Mouse (Mus musculus): ENCODE data around the gene Kalrn.
A peak's percentile ranks its signal among the peaks of the same experiment; 100 is the strongest.

The Kalrn gene

DNA sequence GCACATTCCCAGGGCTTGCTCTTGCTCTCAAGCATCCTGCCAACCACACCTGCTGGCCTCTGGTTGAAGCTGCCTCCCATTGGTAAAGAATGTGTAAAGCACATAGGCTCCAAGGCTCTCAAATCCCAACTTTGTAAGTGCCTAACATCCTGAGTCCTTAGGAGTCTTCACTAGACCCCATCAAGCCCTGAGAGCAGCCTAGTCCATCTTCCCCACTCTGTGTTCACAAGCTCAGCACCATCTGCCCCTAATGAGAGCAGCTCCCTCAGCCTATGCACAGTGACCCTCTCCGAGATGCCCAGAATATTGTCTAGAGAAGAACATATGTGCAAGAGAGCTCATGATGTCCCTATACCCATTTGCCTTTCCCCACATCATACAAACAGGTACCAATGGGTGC lies 78.6 kb downstream of the Kalrn start:
- DNase-seq: no peak

DNA sequence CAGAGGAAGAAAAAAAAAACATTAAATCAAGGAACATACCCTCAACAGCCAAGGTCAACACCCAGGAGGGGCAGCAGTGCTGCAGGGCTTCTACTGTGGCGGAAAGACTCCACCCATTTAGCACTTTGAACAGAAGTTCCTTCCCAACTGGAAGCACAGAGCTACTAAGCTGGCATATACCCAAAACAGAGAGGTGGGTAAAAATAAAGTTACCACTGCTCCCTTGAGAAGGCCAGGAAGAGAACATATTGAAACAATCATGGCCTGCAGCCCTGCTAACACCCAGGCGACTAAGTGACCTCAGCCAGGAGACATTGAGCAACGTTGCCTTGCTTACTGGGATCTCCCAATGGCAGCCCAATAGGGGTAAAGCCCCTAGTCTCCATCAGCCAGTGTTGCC lies 79.4 kb downstream of the Kalrn start:
- no peak for DNase-seq

DNA sequence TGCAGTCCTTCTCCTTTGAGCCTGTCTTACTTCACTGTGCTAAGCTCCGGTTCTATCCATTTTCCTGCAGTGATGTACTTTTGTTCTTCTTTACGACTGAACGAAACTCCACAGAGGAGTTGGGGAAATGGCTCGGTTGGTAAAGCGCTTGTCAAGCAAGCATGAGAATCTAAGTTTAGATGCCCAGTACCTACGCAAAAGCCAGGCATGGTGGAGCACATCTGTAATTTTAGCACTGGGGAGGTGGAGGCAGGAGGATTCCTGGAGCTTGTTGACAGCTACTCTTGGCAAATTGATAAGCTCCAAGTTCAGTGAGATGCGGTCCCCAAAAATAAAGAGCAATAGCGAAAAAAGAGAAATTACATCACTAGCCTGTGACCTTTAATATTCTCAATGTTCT lies 82.1 kb downstream of the Kalrn start:
- no peak for DNase-seq

DNA sequence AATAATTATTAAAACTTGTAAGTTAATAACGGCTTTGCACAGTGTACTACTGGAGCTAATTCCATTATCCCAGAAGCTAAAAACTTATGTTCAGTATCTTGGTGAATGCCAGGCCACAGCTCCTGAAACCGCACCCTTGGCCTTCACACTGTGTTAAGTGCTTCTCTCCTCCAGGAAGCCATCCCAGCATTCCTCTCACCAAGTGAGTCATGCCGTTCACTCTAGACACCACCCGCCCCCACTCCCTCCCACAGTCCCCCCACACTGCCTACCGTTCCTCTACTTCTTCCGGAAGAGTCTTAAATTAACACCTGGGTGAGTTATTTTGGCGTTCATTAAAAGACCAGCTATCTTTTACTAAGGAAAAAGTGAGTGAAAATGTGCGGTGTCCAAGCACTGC lies 82.8 kb downstream of the Kalrn start:
- no peak for DNase-seq

DNA sequence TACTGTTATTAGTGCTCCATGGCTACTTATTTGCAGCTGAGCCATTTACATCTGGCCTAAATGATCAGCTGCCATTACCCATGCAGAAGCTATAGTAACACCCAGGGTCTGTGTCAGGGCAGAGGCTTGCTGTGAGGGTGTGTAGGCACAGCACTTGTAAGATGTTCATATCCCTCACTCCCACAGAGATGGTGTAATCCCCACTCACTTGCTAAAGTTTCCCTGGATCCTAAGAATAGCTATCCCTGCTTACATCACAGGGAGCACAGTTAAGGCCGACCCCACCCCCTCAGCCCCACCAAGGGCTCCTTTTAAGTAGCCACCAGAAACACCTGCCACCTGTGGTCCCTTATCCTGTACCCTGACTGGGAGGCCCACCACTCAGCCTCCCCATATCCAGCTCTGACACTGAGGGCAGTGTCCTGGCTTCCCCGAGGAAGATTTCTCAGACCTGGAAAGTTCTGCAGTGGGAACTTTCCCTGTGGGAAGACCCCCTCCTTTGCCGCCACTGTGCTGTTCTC lies 83.5 kb downstream of the Kalrn start:
- no peak for DNase-seq

DNA sequence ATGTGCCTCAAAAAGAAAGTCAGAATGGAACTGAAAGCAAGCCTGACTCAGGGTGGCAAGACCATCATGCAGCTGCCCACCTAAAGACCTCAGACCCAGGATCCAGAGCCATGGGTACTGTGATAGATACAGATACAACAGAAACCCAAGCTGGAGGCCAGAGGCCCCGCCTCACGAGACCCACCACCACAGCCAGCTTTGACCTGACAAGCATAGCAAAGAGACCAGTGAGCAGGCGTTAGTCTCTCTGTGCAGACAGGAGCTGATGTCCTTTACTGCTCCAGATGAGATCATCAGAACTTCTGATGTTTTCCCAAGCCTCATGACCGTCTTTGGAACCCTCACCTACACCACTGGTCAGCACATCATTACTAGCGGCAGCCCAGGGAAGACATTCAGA lies 85.5 kb downstream of the Kalrn start:
- DNase-seq: no peak

DNA sequence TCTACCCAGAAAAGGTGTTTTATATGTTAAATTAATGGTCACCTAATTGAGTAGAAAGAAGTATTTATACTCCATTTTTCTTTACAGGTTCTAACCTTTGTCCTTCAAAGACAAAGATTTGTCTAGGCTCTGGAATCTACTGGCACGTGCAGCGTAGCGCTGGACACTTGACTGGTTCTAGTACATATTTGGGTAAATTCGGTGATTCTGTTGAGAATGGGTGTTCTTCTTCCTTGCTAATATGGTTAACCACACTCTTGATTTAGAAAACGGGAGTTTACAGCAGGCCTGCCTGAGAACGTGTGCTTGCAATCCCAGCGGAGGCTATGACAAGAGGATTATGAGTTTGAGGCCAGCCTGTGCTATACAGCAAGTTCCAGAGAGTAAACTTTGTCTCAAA lies 86.1 kb downstream of the Kalrn start:
- DNase-seq: no peak

DNA sequence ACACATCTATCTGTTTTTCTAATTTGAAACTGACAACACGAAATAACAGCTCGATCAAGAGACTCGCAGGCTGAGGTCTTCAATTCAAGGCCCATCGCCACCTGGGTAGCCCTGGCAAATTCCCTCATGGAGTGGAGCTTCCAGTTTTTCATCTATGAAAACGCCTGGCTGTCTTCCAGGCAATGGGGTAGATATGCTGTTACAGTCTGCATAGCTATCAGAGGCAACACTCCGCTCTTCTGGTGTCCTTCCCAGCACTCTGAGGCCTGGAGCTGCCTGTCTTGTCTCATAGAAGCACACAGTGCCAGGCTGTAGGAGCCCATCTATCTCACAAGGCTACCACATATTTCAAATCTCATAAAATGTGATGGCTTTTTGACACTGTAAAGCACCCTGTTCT lies 87.8 kb downstream of the Kalrn start:
- DNase-seq: no peak

DNA sequence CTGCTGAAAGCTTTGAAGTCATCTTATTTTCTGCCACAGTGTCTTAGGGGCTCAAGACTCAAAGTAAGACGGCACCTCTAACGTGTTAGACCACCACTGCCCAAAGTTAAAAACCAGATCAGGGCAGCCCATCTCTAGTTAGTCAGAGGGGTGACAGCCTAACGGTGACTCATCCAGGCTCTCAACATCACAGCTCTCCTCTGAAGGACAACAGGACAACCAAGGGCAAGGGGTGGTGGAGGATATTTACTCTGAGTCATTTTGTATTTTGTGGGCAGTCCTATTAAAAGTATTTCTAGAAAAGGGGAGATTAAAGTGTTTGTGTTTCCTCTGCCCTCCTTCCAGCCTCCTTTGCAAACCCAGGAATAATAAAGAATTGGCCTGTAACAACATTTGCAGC lies 88.4 kb downstream of the Kalrn start:
- no peak for DNase-seq

DNA sequence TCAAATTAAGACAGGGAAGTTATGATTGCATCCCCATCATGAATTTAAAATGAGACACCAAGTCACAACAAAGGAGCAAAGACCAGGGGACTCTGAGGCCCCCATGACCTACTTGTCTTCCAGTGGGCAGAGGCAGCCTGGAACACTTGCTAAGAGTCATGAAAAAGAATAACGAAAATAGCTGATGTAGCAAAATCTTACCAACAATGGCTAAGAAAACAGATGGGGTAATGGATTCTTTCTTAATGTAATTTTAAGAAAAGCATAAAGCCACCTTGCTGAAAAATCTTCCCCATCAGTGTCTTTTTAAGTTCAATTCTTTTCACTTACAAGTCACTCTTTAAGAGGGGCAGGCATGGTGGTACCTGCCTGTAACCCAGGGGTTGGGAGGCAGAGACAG lies 89.1 kb downstream of the Kalrn start:
- DNase-seq: no peak

DNA sequence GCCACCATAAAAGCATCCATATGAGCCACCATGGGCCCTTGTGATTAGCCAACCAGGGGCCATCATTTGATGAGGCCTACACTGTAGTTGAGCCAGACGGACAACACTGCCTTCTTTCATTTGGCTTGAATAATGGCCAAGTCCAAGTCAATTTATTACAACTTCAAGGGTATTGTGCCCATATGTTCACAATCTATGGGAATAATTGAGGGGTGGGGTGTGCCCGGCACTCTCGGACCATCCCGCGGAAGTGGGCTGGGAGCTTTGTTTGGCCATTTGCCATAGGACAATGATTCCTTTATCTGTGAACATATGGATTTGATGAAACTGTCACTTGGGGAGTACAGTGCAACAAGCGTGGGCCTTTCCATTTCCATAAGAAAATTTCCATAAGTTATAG lies 89.6 kb downstream of the Kalrn start:
- DNase-seq: no peak

DNA sequence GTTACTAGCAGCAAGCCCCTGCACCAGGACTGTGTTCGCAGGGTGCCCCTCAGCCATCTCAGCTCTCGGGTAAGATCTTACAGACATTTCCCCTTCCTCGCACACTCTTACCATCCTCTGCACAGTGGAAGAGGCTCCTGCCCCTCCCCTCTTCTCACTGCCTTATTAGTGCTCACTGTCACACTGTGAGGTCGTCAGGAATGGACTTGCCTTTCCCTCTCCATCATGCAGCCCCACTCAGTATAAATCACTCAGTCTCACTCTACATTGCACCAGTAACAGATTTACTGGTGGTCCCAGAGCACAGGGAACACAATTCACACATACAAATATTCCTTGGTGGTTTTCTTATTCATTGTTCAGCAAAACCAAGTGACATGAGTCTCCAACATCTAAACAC lies 98.6 kb downstream of the Kalrn start:
- no peak for DNase-seq

DNA sequence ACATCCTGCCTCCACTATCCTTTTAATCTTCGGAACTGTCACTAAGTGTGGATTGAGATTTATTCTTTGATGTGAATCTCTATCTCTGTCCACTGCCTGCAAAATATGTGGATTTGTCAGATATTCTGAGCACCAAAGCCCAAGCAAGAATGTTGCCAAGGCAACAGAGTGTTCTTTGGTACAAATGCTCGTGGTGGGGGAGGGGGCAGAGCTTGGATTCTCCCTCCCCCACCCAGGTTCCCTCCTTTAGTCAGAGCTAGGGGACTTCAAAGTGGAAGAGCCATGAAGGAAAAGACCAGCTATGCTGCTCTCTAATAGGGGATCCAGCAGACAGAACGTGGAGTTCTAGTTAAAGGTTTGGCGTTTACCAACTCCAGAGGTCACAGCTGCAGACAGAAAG lies 99.4 kb downstream of the Kalrn start:
- no peak for DNase-seq

DNA sequence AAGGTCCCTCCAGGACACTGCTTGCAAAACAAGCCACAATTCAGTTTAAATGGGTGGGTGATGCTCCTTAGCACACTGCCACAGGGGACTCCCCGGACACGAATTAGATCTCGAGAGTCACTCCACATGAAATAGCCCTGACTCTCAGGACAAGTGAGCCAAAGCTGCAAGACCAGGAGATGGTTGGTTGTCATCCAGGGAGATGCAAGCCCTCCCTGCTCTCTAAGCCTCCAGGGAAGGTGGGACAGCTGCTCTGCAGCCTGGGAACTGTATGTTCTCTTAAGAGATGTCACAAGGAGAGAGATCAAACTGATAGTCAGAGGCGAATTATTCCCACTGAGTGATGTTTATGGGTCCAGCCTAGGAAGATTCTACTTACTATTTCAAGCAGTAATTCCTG lies 101.9 kb downstream of the Kalrn start:
- no peak for DNase-seq

DNA sequence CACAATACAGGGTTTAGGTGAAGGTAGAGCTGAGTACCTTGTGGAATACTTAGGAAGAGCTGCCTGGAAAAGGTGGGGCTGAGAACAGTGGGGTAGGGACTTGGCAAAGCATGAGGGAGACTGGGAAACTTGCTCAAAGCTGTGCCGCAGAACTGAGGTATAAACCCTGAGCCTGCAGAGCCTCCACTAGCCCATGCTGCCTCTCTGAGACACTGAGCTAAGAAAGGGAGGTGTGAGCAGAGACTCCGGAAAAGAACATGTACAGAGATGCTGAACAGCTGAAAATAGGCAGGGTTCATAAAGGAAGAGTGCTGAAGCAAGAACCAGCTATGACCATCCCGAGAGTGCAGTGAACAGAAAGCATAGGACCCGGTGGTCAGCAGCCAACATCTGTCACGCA lies 103.0 kb downstream of the Kalrn start:
- no peak for DNase-seq

DNA sequence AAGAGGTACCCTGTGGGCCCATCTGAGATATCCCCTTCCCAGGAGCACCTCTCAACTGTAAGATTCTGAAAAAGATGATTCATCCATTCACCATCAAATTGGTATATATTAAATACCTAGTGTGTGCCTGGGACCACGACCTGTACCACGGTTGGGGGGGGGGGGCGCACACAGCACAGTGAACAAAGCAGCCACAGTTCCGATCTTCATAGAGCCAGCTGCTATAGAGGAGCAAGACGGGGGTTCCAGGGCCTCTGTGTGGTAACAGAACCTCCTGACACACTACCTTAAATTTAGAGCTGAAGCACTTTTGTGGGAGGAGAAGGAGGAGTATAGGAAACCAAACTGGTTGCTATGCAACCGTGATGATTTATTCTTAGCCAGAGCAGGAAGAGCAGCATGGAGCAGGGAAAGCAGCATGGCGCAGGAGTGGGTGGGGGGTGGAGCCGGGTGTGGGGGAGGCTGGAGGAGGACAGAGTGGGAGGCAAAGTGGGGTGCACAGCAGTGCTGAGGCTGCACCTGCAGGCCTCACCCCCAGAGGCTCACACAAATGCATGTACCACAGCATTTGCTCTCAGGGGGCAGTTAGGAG lies 104.0 kb downstream of the Kalrn start:
- peak; percentile 78 for DNase-seq

DNA sequence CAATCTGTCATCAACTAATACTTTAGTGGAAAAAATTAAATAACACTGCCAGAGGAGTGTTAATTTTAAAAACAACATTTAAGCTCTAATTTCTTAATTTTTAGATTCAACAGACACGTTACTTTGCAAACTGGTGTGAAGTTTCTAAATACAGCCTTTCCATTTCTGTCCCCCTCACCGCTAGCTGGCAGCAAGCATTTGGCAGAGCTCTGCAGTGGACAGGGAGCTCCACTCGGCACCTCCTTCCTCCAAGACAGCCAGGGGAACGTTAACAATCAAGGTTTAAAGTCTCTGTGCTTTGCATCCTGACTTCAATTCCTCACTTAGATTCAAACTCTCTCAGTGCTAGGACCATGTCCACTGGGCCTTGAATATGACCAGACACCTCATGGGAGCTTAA lies 106.7 kb downstream of the Kalrn start:
- DNase-seq: no peak

DNA sequence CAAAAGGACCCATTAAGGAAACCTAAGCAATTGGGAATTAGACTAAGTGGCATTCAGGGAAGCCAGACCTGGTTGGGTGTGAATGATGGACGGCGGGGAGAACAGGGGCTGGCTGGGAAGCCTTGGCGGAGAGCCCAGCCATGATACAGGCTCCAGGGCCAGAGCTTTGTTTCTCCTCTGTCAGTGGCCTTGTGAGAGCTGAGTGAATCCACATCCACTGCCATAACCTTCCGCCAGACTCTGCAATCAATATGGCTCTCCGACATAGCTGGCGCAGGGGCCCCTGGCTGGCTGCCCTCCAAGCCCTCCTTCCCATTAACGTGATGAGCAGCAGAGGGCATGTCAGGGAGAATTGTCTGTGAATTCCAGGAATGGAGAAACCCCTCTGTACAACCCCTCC lies 117.0 kb downstream of the Kalrn start:
- DNase-seq: no peak

DNA sequence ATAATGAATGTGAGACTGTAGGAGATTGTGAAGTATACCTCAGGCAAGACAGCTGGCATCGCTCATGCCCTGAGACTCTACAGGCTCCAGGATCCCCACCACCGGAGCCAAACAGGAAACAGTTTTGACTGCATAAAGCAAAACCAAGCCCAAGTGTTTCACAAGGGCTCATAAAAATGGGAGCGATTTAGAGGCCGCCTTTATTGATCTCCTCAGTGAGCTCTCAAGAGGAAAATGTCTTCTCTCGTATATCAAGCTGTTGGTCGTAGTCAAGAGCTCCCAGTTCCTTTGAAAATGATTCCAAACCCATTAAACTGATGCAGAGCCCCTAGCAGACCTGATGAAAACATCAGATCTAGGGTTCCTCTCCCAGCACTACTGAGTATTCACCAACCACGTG lies 127.7 kb downstream of the Kalrn start:
- DNase-seq: no peak

DNA sequence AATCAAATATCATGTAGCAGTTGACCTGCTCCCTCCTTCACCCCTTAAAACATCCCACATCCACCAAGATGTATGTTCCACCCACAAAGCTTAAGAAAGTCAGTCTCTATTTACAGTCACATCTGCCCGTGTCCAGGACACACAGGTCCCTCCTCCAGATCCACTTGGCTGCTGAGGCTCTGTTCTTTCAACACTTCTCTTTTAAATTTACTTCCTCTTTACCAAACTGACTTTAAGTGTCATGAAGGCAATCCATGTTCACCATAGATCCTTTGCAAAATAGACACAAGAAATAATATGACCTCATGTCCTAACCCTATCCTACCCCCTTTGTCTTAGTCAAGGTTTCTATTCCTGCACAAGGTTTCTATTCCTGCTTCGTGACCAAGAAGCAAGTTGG lies 131.6 kb downstream of the Kalrn start:
- DNase-seq: no peak

DNA sequence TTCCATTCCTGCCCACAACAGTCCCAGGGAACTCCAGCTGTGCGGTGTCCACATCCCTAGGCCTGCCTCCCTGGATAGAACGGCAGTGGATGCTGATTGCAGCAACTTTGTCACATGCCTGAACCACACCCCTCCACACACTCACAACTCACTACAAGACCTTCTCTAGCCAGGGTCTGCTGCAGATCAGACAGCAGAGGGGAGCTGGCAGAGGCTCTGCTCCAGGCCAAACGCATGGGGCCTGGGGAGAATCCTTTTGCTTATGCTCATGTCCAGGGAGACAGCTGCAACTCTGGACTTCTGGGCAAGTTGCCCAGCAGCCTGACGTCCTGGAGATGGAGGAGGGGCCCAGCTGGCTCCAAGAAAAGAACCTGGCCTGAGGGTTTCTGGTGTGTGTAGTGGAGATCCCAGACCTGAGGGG lies 132.3 kb downstream of the Kalrn start:
- DNase-seq: peak; percentile 47

DNA sequence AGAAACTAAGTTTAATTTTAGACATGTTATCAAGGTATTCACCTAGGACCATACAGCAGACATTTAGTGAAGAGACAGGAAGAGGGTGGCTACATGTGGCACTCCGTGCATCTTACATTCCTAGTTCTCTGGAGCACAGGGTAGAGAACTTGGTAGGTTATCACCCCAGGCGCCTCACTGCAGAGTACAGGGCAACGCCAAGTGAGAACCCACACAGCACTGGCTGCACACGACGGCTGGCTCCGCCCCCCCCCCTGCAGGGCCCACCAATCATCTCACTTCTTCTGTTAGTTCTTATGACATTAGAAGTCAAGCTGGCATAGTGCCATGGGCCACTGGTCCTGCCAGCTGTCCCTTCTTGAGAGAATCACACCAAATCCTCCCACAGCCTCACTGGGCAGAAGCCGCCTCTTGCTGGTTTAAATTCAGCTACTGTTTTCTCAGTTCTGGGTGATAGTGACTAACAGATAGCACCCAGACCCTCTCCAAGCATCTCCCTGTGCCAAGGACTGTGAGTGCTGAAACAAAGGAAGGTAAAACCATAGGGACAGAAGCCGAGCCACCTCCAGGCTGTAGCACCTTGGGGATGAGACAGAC lies 133.2 kb downstream of the Kalrn start:
- peak; percentile 59 for DNase-seq

DNA sequence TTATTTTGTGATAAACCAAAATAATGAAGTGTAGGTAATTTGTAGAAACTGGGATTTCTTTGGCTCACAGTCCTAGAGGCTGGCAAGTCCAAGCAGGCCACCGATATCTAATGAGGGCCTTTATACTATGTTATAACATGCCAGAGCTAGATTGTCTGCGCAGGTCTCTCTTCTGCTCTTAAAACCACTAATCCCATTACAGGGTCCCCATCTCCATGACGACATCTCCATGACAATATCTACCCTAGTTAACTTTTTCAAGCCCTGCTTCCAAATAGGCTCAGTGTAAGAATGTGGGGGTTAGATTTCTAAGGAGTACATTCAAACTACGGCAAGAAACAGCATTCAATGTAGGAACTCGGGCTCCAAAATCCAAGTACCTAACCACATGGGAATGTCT lies 143.2 kb downstream of the Kalrn start:
- no peak for DNase-seq

DNA sequence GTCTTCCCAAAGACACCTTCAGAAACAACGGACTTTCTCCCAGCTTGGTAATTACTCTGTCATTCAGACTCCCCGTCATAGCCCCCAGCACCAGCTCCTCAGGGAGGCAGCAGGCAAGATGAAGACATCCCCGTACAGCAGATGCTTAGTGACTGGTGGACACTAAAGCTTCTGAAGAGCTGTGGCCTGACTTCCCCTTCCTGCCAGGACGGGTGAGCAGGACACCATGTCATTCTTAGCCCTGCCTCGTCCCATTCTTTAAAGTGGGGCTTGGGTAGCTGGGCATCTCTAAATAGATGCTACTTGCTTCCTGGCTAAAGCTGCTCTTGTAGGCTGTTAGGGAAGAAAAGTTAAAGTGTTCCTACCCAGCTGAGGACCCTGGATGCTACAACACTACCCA lies 145.7 kb downstream of the Kalrn start:
- DNase-seq: no peak

DNA sequence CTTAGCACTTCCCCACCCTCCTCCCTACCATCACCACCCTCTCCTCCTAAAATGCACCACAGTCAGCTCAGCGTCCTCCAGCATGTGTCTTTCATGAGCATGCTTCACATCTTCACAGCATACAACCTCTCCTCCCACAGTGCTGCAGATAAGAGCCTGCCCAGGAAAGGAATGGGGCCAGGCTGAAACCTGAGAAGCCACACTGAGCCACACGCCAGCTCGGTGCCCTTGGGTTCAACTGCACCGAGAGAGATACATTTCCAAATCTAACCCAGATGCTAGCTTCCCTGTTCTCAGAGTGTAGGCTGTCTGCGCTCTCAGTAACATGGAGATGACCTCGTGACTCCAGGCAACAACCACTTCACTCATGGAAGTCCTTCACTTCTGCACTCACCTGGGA lies 151.9 kb downstream of the Kalrn start:
- DNase-seq: no peak

All from right cerebral cortex, postnatal 25 days (tissue).